Mouse (Mus musculus) adrenal gland, postnatal 4 days (tissue): ENCODE data around the gene E130308A19Rik. TPM values are rescaled to one million over a fixed set of nuclear protein-coding genes. Genes with fewer than 3 reads are reported as not detected.

Experiments used
- DNase-seq, 2 experiments: peaks; one replicate each; pipeline ENCODE4 v3.0.0; 2021 to 2022; ENCODE audit warnings: low spot score in 2 of 2, mixed read lengths in 2 of 2
- total RNA-seq, 2 experiments: library from RNA; stranded (reverse); gene quantifications; 2 replicates each; pipeline ENCODE4 v1.2.3; 2021

The E130308A19Rik gene
- total RNA-seq, 2 experiments from 2014 or later = 27.4 to 32.9 TPM

GRCm38 (mm10) chr4:59681383-59681782 lies 55.4 kb downstream of the E130308A19Rik start:
- DNase-seq = no peak

GRCm38 (mm10) chr4:59682491-59682890 lies 56.5 kb downstream of the E130308A19Rik start:
- no peak for DNase-seq

DNA sequence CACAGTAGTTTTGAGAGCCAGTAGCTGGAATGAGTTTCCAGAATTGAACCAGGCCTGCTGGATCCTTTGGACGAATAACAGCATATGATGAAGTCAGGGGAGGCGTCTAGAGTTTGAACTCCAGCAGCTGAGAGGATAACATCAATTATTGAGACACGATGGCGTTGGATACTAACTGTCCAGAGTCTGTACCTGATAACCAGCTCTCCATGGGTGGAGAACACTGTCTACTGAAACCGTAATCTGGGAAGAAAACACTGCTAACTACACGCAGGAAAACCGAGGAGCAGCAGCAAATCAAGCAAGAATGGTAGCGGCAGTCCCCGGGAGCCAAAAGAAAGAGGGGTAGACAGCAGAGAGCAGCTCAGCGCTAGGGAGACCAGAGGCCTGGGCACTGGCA lies 56.9 kb downstream of the E130308A19Rik start:
- no peak for DNase-seq

DNA sequence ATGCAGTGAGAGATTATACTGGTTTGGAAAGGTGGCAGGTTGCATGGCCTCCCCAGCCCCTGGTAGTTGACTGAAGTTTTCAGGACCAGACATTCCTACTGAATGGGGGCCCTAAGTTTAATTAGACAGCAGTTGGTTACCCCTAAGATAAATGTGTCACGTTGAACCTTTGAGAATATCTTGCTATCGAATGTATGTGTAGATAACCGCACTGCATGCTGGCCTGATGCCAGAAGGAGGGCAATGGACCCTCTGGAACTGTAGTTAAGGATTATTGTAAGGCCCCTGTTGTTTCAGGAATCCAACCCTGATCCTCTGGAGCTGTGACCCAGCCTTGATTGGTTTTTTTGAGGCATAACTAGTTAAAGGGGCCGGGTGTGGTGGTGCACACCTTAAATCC lies 58.3 kb downstream of the E130308A19Rik start:
- no peak for DNase-seq

DNA sequence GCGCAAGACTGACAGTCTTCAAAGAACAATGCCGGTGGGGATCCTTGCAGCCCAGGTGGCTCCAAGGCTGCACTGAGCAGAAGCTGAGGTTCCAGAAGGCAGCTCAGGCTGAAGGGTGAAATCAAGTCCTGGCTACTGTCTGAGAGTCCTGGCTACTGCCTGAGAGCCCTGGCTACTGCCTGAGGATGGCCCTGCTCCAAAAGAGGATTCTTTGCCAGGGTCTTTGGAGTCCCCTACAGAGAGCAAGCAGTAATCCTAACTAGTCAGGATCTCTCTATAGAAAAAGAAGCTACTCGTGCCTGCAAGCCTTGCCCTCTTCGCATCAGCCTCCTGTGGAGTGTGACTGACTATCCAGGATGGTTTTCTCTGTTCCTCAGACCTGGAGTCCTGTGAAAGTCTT lies 60.7 kb downstream of the E130308A19Rik start:
- DNase-seq = no peak

GRCm38 (mm10) chr4:59689055-59689454 lies 63.0 kb downstream of the E130308A19Rik start:
- DNase-seq = no peak

- no peak for DNase-seq
These were observed 64.1 kb downstream of the E130308A19Rik start for GRCm38 (mm10) chr4:59690145-59690544.

DNA sequence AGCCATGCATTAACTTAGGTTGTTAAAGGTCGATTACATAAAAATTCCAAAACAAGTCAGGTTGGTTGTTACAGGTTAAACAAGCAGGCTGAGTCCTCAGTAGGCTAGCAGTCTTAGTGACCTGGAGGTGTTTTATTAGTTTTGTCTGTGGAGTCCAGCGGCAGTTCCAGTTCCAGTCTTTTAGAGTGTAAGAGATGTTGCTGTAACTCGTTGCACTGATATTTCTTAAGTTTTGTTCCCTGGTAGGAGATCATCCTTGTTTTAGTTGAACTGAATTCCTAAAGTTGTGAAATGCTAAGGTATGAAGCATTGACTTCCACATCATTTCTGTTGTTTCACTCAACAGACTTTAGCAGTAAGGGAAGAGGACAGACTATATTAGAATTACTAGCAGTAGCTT lies 70.8 kb downstream of the E130308A19Rik start:
- no peak for DNase-seq

- no peak for DNase-seq
These were observed 71.9 kb downstream of the E130308A19Rik start for GRCm38 (mm10) chr4:59697869-59698268.

GRCm38 (mm10) chr4:59699014-59699792 lies 73.2 kb downstream of the E130308A19Rik start:
- DNase-seq = no peak

DNA sequence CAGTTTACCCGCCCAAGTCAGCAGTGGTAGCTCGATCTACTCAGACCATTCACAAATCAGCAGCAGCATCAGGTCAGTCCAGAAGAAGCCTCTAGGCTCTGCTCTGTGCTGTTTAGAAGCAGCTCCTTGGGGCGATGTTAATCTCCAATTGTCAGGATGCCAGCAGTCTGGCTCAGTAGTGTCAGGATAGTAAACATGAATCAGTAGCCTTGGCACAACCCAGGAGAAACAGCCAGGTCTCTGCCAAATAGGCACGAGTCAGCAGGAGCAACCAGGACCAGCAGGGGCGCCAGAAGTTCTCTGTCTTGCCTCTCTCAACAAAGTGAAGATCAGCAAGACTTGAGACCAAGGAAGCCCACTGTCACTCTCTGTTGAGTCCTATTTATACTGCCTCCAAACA lies 83.3 kb downstream of the E130308A19Rik start:
- DNase-seq = peak in 1 of 2 experiments; percentile 25

GRCm38 (mm10) chr4:59710736-59711389 lies 84.9 kb downstream of the E130308A19Rik start:
- no peak for DNase-seq

- no peak for DNase-seq
These were observed 86.4 kb downstream of the E130308A19Rik start for GRCm38 (mm10) chr4:59712451-59712850.

GRCm38 (mm10) chr4:59712955-59713354 lies 86.9 kb downstream of the E130308A19Rik start:
- no peak for DNase-seq

- no peak for DNase-seq
These were observed 88.5 kb downstream of the E130308A19Rik start for GRCm38 (mm10) chr4:59714472-59714871.

DNA sequence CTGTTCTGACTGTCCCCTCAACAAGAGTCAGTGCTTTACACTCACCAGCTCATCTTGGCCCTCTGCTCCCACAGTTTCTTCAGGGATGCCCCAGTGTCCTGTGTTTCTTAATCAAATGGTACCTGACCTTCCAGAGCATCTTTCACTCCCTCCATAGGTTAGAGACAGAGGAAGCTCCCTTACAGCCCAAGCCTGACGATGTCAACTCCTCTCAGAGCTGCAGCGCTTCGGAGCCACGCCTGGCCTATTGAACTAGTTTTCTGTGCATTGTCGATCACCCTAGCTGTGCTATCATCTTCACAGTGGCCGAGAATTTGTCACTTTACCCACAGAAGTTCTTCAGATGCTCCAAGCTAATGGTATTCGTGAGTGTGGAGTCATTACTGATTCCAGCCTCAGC lies 88.9 kb downstream of the E130308A19Rik start:
- DNase-seq = no peak

- no peak for DNase-seq
These were observed 89.5 kb downstream of the E130308A19Rik start for GRCm38 (mm10) chr4:59715531-59715930.

- DNase-seq = no peak
These were observed 91.3 kb downstream of the E130308A19Rik start for GRCm38 (mm10) chr4:59717349-59717748.

- DNase-seq = no peak
These were observed 92.5 kb downstream of the E130308A19Rik start for GRCm38 (mm10) chr4:59718542-59718941.

GRCm38 (mm10) chr4:59719481-59720355 lies 93.7 kb downstream of the E130308A19Rik start:
- DNase-seq = no peak

DNA sequence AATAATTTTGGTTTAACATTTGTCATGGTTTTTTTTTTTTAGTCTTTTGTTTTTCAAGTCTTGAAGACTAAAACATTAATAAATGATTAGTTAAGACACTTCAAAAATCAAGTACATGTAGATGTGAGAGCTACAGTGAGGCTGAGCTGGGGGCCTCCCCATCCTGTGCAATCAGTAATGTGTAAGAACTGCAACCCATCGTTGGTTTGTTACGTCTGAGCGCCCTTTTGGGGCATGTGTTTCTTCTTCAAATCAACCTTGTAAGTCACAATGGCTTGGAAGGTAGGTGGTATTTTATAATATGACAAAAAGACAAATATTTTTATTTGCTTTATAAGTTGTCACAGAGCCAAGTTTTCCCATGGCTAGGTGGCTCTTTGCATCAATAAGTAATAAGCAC lies 95.8 kb downstream of the E130308A19Rik start:
- DNase-seq = no peak

DNA sequence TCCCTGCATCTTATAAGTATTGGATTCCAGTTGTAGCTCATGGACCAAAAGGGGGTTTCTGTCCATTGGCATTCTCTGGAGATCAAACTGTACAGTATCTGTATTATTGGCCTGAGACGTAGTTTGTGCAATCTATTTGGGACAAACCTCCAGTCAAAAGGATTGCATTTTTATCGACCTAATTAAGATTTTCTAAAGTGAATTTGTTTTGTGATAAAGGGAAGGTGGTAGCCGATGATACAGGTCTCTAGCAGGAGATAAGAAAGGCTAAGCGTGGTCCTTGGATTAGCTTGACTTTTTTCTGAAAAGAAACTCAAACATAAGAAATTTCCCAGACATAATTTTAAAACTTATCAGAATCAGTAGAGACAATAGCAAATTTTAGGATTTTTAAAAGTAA lies 99.6 kb downstream of the E130308A19Rik start:
- no peak for DNase-seq
